Mouse (Mus musculus) C2C12 (cell line): ENCODE measurements around the gene Atxn3.

Experiments used
- CEBPB ChIP-seq: IDR thresholded peaks from one replicate; pipeline ENCODE4 v1.6.1; 2011; ENCODE audit warnings: low read depth, mild to moderate bottlenecking, control low read depth, moderate library complexity
- CTCF ChIP-seq: IDR thresholded peaks from one replicate; pipeline ENCODE4 v1.5.1; 2011; ENCODE audit not compliant: control insufficient read depth, insufficient read depth, insufficient read length
- FOSL1 ChIP-seq: IDR thresholded peaks from one replicate; pipeline ENCODE4 v1.8.0; 2011; ENCODE audit warnings: mild to moderate bottlenecking, low read length; ENCODE audit not compliant: poor library complexity, insufficient read depth, severe bottlenecking
- MAX ChIP-seq: IDR thresholded peaks from one replicate; pipeline ENCODE4 v1.6.1; 2011; ENCODE audit warnings: mild to moderate bottlenecking, control low read depth
- MYOD1 ChIP-seq: IDR thresholded peaks from one replicate; pipeline ENCODE4 v1.6.1; 2011; ENCODE audit warnings: low read depth; ENCODE audit not compliant: control insufficient read depth, insufficient read length
- USF1 ChIP-seq: IDR thresholded peaks from one replicate; pipeline ENCODE4 v1.6.1; 2011; ENCODE audit warnings: low read depth, mild to moderate bottlenecking, control low read depth, moderate library complexity

GRCm38 (mm10) chr12:101922313-101922712 lies 35.7 kb downstream of the Atxn3 start:
- TF ChIP-seq CTCF, result no peak
- TF ChIP-seq USF1, result no peak
- TF ChIP-seq FOSL1, result no peak
- TF ChIP-seq MAX, result no peak
- TF ChIP-seq CEBPB, result no peak
- TF ChIP-seq MYOD1, result no peak
